Mouse (Mus musculus) liver, adult 2 months (tissue): ENCODE results near the gene Npas2. TPM values are rescaled to one million over a fixed set of nuclear protein-coding genes. Genes with fewer than 3 reads are reported as not detected.

Experiments used
- DNase-seq: peaks from one replicate; pipeline ENCODE4 v3.0.0-alpha.2; 2011; ENCODE audit warnings: low read depth, low spot score; ENCODE audit errors: extremely low read depth
- H3K27ac ChIP-seq: fragments of 200-500 bp; replicated peaks from 2 replicates; pipeline ENCODE4 v1.5.1; 2012; ENCODE audit warnings: low read depth, mild to moderate bottlenecking, control low read depth, inconsistent platforms, low read length; ENCODE audit not compliant: insufficient read depth
- H3K27me3 ChIP-seq: fragments of 200-500 bp; 2 replicates; pipeline ENCODE4 v1.6.1; 2012; ENCODE audit warnings: mild to moderate bottlenecking, moderate library complexity, low read length, inconsistent platforms; ENCODE audit not compliant: control insufficient read depth, insufficient read depth
- H3K36me3 ChIP-seq: fragments of 200-500 bp; 2 replicates; pipeline ENCODE4 v1.6.1; 2012; ENCODE audit warnings: low read length, inconsistent platforms; ENCODE audit not compliant: control insufficient read depth, insufficient read depth
- H3K4me1 ChIP-seq: fragments of 200-500 bp; 2 replicates; pipeline ENCODE4 v1.6.1; 2011; ENCODE audit warnings: low read length; ENCODE audit not compliant: control insufficient read depth, insufficient read depth
- H3K4me3 ChIP-seq: fragments of 200-500 bp; 2 replicates; pipeline ENCODE4 v1.5.1; 2011; ENCODE audit warnings: low read depth, mild to moderate bottlenecking, control low read depth, low read length, moderate library complexity; ENCODE audit not compliant: insufficient read depth
- H3K79me2 ChIP-seq: fragments of 200-500 bp; 2 replicates; pipeline ENCODE4 v1.6.1; 2012; ENCODE audit warnings: inconsistent platforms, mild to moderate bottlenecking, low read length, moderate library complexity; ENCODE audit not compliant: control insufficient read depth, insufficient read depth
- H3K9ac ChIP-seq: fragments of 200-500 bp; 2 replicates; pipeline ENCODE4 v1.6.1; 2012; ENCODE audit warnings: low read depth, mild to moderate bottlenecking, control low read depth, inconsistent platforms, low read length
- CTCF ChIP-seq: fragments of 200-500 bp; IDR thresholded peaks from 2 replicates; pipeline ENCODE4 v1.5.1; 2011; ENCODE audit warnings: low read depth, low read length, control low read depth
- POLR2A ChIP-seq: fragments of 200-500 bp; IDR thresholded peaks from 2 replicates; pipeline ENCODE4 v1.6.1; 2011; ENCODE audit warnings: low read length, control low read depth; ENCODE audit not compliant: insufficient read depth; ENCODE audit errors: extremely low read depth
- WGBS: fragments of 180-500 bp; shearing (Covaris S2); methylation state at CpG from one replicate; pipeline ENCODE4 v1.1.7; 2018; 5-methylcytosine and 5-hydroxymethylcytosine counted together
- polyA plus RNA-seq: library from polyadenylated mRNA; depleted of rRNA; stranded (reverse); fragments of >200 nt; gene quantifications from 2 replicates; pipeline ENCODE4 v1.2.3, GENCODE M21; 2012
- total RNA-seq: library from RNA; depleted of rRNA; stranded (reverse); fragments of >200 nt; gene quantifications from 2 replicates; pipeline ENCODE4 v1.2.3, GENCODE M21; 2014

Npas2 gene
- total and polyA plus RNA-seq, 2 experiments = 3.7 TPM; not detected in 1

- Histone ChIP-seq H3K36me3 (no peaks in the 10 kb centered on the region), H3K27ac (no peak overlapping the region), H3K4me3 (no peak overlapping the region), H3K4me1 (no peaks in the 10 kb centered on the region), H3K9ac (no peak overlapping the region), H3K27me3 (no peaks in the 10 kb centered on the region), H3K79me2 (no peaks in the 10 kb centered on the region)
- no peak for TF ChIP-seq CTCF
- TF ChIP-seq POLR2A = no peak
- no peak for DNase-seq
- WGBS = 82% methylated on average over 1 of the region's 1 CpGs
Observed at GRCm38 (mm10) chr1:39244726-39245125, 51.2 kb downstream of the Npas2 start.

- Histone ChIP-seq H3K9ac (no peak overlapping the region), H3K79me2 (no peaks in the 10 kb centered on the region; the same call in 1 of the 2 replicates), H3K27me3 (no peaks in the 10 kb centered on the region), H3K4me3 (no peak overlapping the region), H3K27ac (no peak overlapping the region), H3K36me3 (no peaks in the 10 kb centered on the region), H3K4me1 (no peaks in the 10 kb centered on the region)
- WGBS = 70% methylated on average over 7 of the region's 7 CpGs
- TF ChIP-seq POLR2A = no peak
- TF ChIP-seq CTCF = no peak
- DNase-seq = no peak
Observed at GRCm38 (mm10) chr1:39251679-39252078, 58.1 kb downstream of the Npas2 start.

- TF ChIP-seq POLR2A = no peak
- TF ChIP-seq CTCF = peak; percentile 73
- no peak overlapping the region for H3K27ac ChIP-seq
- H3K4me1 ChIP-seq = no peaks in the 10 kb centered on the region
- no peak overlapping the region for H3K9ac ChIP-seq
- H3K4me3 ChIP-seq = no peak overlapping the region
- H3K79me2 ChIP-seq = no peaks in the 10 kb centered on the region; the same call in 1 of the 2 replicates
- DNase-seq = peak; percentile 14
- WGBS = 78% methylated on average over 4 of the region's 4 CpGs
- no peaks in the 10 kb centered on the region for H3K36me3 ChIP-seq
- no peaks in the 10 kb centered on the region for H3K27me3 ChIP-seq
Observed at GRCm38 (mm10) chr1:39253771-39254170, 60.2 kb downstream of the Npas2 start.

GRCm38 (mm10) chr1:39256051-39256450 lies 62.5 kb downstream of the Npas2 start:
- no peak overlapping the region for H3K4me3 ChIP-seq

GRCm38 (mm10) chr1:39256513-39257330 lies 63.2 kb downstream of the Npas2 start:
- no peaks in the 10 kb centered on the region for H3K4me1 ChIP-seq
- H3K9ac ChIP-seq = no peak overlapping the region
- no peak overlapping the region for H3K27ac ChIP-seq
- H3K36me3 ChIP-seq = no peaks in the 10 kb centered on the region
- WGBS = 86% methylated on average over 8 of the region's 8 CpGs
- TF ChIP-seq POLR2A = no peak
- TF ChIP-seq CTCF = no peak
- H3K79me2 ChIP-seq = no peaks in the 10 kb centered on the region; the same call in 1 of the 2 replicates
- H3K27me3 ChIP-seq = no peaks in the 10 kb centered on the region
- DNase-seq = no peak
- no peak overlapping the region for H3K4me3 ChIP-seq

More at GRCm38 (mm10) chr1:39256051-39256450, 62.5 kb downstream of the Npas2 start:
- H3K36me3 ChIP-seq = no peaks in the 10 kb centered on the region
- no peaks in the 10 kb centered on the region for H3K27me3 ChIP-seq
- no peak overlapping the region for H3K9ac ChIP-seq
- H3K27ac ChIP-seq = no peak overlapping the region
- no peak for DNase-seq
- WGBS = 96% methylated on average over 9 of the region's 9 CpGs
- TF ChIP-seq CTCF = no peak
- TF ChIP-seq POLR2A = no peak
- no peaks in the 10 kb centered on the region; the same call in 1 of the 2 replicates for H3K79me2 ChIP-seq
- no peaks in the 10 kb centered on the region for H3K4me1 ChIP-seq

- H3K4me1 ChIP-seq = no peaks in the 10 kb centered on the region
- no peak for DNase-seq
- TF ChIP-seq CTCF (no peak), POLR2A (no peak)
- no peak overlapping the region for H3K27ac ChIP-seq
- no peaks in the 10 kb centered on the region for H3K36me3 ChIP-seq
- H3K4me3 ChIP-seq = no peak overlapping the region
- WGBS = 85% methylated on average over 3 of the region's 3 CpGs
- H3K9ac ChIP-seq = no peak overlapping the region
- H3K27me3 ChIP-seq = no peaks in the 10 kb centered on the region
- H3K79me2 ChIP-seq = no peaks in the 10 kb centered on the region; the same call in 1 of the 2 replicates
Observed at GRCm38 (mm10) chr1:39257331-39257594, 63.7 kb downstream of the Npas2 start.
